Mouse (Mus musculus): ENCODE results near the gene Hoxc6. TPM values are rescaled to one million over a fixed set of nuclear protein-coding genes. Genes with fewer than 3 reads are reported as not detected.

Hoxc6 gene
- polyA plus RNA-seq, 1 experiment from 2014 or later: not detected

GRCm38 (mm10) chr15:102955833-102956640 is 42.0 kb upstream of the Hoxc6 start:
- H3K4me3 ChIP-seq (ENCODE audit: low read depth, low read length): no peak overlapping the region
- no peak for TF ChIP-seq CTCF (IDR thresholded peaks at IDR 0.05; ENCODE audit: low read depth)
- H3K4me2 ChIP-seq: no peak overlapping the region
- H3K36me3 ChIP-seq (ENCODE audit: insufficient read depth): no peaks in the 10 kb centered on the region
- WGBS: under 1% methylated on average over 40 of the region's 40 CpGs
- peaks cover 100% of the 10 kb centered on the region for H3K27me3 ChIP-seq (ENCODE audit: insufficient read depth, low read length)
- no peak for DNase-seq
- H3K27ac ChIP-seq (ENCODE audit: low read depth): no peak overlapping the region
- ATAC-seq (ENCODE audit: insufficient read depth): no peak
- H3K9me3 ChIP-seq (ENCODE audit: low read depth, low read length): no peaks in the 10 kb centered on the region
- no peak overlapping the region for H3K9ac ChIP-seq
- no peaks in the 10 kb centered on the region for H3K4me1 ChIP-seq (ENCODE audit: insufficient read depth)

- Histone ChIP-seq H3K9me3 (ENCODE audit: low read depth, low read length) (no peaks in the 10 kb centered on the region), H3K36me3 (ENCODE audit: insufficient read depth) (no peaks in the 10 kb centered on the region), H3K4me2 (no peak overlapping the region), H3K27ac (ENCODE audit: low read depth) (no peak overlapping the region), H3K4me3 (ENCODE audit: low read depth, low read length) (no peak overlapping the region), H3K9ac (no peak overlapping the region), H3K4me1 (ENCODE audit: insufficient read depth) (no peaks in the 10 kb centered on the region), H3K27me3 (ENCODE audit: insufficient read depth, low read length) (peaks cover 100% of the 10 kb centered on the region)
- no peak for DNase-seq
- no peak for TF ChIP-seq CTCF (IDR thresholded peaks at IDR 0.05; ENCODE audit: low read depth)
- WGBS: under 1% methylated on average over 12 of the region's 12 CpGs
- no peak for ATAC-seq (ENCODE audit: insufficient read depth)
Measured at GRCm38 (mm10) chr15:102956906-102957305, 41.2 kb upstream of the Hoxc6 start.

- 0% methylated on average over 13 of the region's 13 CpGs for WGBS
- Histone ChIP-seq H3K4me1 (ENCODE audit: insufficient read depth) (no peaks in the 10 kb centered on the region), H3K4me3 (ENCODE audit: low read depth, low read length) (no peak overlapping the region), H3K27ac (ENCODE audit: low read depth) (no peak overlapping the region), H3K27me3 (ENCODE audit: insufficient read depth, low read length) (peaks cover 98% of the 10 kb centered on the region), H3K4me2 (no peak overlapping the region), H3K36me3 (ENCODE audit: insufficient read depth) (no peaks in the 10 kb centered on the region), H3K9ac (no peak overlapping the region), H3K9me3 (ENCODE audit: low read depth, low read length) (no peaks in the 10 kb centered on the region)
- ATAC-seq (ENCODE audit: insufficient read depth) (no peak), DNase-seq (no peak)
- no peak for TF ChIP-seq CTCF (IDR thresholded peaks at IDR 0.05; ENCODE audit: low read depth)
Measured at GRCm38 (mm10) chr15:102959663-102960191, 38.3 kb upstream of the Hoxc6 start.

- no peak for TF ChIP-seq CTCF (IDR thresholded peaks at IDR 0.05; ENCODE audit: low read depth)
- Histone ChIP-seq H3K4me1 (ENCODE audit: insufficient read depth) (no peaks in the 10 kb centered on the region), H3K27ac (ENCODE audit: low read depth) (no peak overlapping the region), H3K4me2 (no peak overlapping the region), H3K4me3 (ENCODE audit: low read depth, low read length) (no peak overlapping the region), H3K9me3 (ENCODE audit: low read depth, low read length) (no peaks in the 10 kb centered on the region), H3K27me3 (ENCODE audit: insufficient read depth, low read length) (peaks cover 98% of the 10 kb centered on the region), H3K36me3 (ENCODE audit: insufficient read depth) (no peaks in the 10 kb centered on the region), H3K9ac (no peak overlapping the region)
- DNase-seq (no peak), ATAC-seq (ENCODE audit: insufficient read depth) (no peak)
- 2% methylated on average over 6 of the region's 6 CpGs for WGBS
Measured at GRCm38 (mm10) chr15:102961728-102962127, 36.3 kb upstream of the Hoxc6 start.

- H3K4me3 ChIP-seq (ENCODE audit: low read depth, low read length): no peak overlapping the region
- WGBS: 3% methylated on average over 13 of the region's 13 CpGs
- H3K27me3 ChIP-seq (ENCODE audit: insufficient read depth, low read length): peaks cover 98% of the 10 kb centered on the region
- no peaks in the 10 kb centered on the region for H3K9me3 ChIP-seq (ENCODE audit: low read depth, low read length)
- no peak overlapping the region for H3K27ac ChIP-seq (ENCODE audit: low read depth)
- TF ChIP-seq CTCF (IDR thresholded peaks at IDR 0.05; ENCODE audit: low read depth): no peak
- H3K4me1 ChIP-seq (ENCODE audit: insufficient read depth): no peaks in the 10 kb centered on the region
- no peak overlapping the region for H3K4me2 ChIP-seq
- no peaks in the 10 kb centered on the region for H3K36me3 ChIP-seq (ENCODE audit: insufficient read depth)
- no peak overlapping the region for H3K9ac ChIP-seq
- ATAC-seq (ENCODE audit: insufficient read depth): no peak
- no peak for DNase-seq
Measured at GRCm38 (mm10) chr15:102962492-102962891, 35.6 kb upstream of the Hoxc6 start.

GRCm38 (mm10) chr15:102963259-102963658 is 34.8 kb upstream of the Hoxc6 start:
- no peaks in the 10 kb centered on the region for H3K9me3 ChIP-seq (ENCODE audit: low read depth, low read length)
- ATAC-seq (ENCODE audit: insufficient read depth) (no peak), DNase-seq (no peak)
- WGBS: 1% methylated on average over 8 of the region's 8 CpGs
- no peak overlapping the region for H3K27ac ChIP-seq (ENCODE audit: low read depth)
- no peaks in the 10 kb centered on the region for H3K36me3 ChIP-seq (ENCODE audit: insufficient read depth)
- no peak overlapping the region for H3K4me2 ChIP-seq
- TF ChIP-seq CTCF (IDR thresholded peaks at IDR 0.05; ENCODE audit: low read depth): no peak
- H3K4me3 ChIP-seq (ENCODE audit: low read depth, low read length): no peak overlapping the region
- H3K27me3 ChIP-seq (ENCODE audit: insufficient read depth, low read length): peaks cover 98% of the 10 kb centered on the region
- H3K4me1 ChIP-seq (ENCODE audit: insufficient read depth): no peaks in the 10 kb centered on the region
- no peak overlapping the region for H3K9ac ChIP-seq
